Mouse (Mus musculus) CH12.LX (cell line): ENCODE results near the gene Pip5k1b.

ENCODE experiments used
- CTCF ChIP-seq, 2 experiments: IDR thresholded peaks in 1 of 2; conservative IDR thresholded peaks in 1 of 2; 2 replicates each; pipeline ENCODE4 v1.5.1; 2011 to 2012; ENCODE audit warnings: low read depth in 2 of 2, low read length in 2 of 2, improper control_type of control experiment in 1 of 2, inconsistent platforms in 1 of 2, mild to moderate bottlenecking in 1 of 2, moderate library complexity in 1 of 2
- EP300 ChIP-seq: IDR thresholded peaks from 2 replicates; pipeline ENCODE4 v1.6.1; 2011; ENCODE audit warnings: low read length, improper control_type of control experiment
- HCFC1 ChIP-seq: IDR thresholded peaks from 2 replicates; pipeline ENCODE4 v1.6.1; 2012; ENCODE audit warnings: low read depth, mild to moderate bottlenecking, inconsistent platforms, low read length, improper control_type of control experiment
- MAFK ChIP-seq: IDR thresholded peaks from 2 replicates; pipeline ENCODE4 v1.6.1; 2011; ENCODE audit warnings: low read length, improper control_type of control experiment; ENCODE audit not compliant: insufficient replicate concordance
- MAZ ChIP-seq: IDR thresholded peaks from 2 replicates; pipeline ENCODE4 v1.6.1; 2012; ENCODE audit warnings: low read depth, mild to moderate bottlenecking, inconsistent platforms, low read length, improper control_type of control experiment, moderate library complexity
- MEF2A ChIP-seq: IDR thresholded peaks from 2 replicates; pipeline ENCODE4 v1.6.1; 2014; ENCODE audit warnings: low read depth, mild to moderate bottlenecking, inconsistent platforms, low read length, improper control_type of control experiment, borderline replicate concordance
- MYC ChIP-seq: IDR thresholded peaks from 2 replicates; pipeline ENCODE4 v1.6.1; 2011; ENCODE audit warnings: low read depth, mild to moderate bottlenecking, improper control_type of control experiment, low read length
- POLR2A ChIP-seq: IDR thresholded peaks from 2 replicates; pipeline ENCODE4 v1.6.1; 2011; ENCODE audit warnings: low read depth, mild to moderate bottlenecking, improper control_type of control experiment, low read length
- TCF12 ChIP-seq: IDR thresholded peaks from 2 replicates; pipeline ENCODE4 v1.6.1; 2014; ENCODE audit warnings: low read depth, mild to moderate bottlenecking, inconsistent platforms, low read length, improper control_type of control experiment
- ZC3H11A ChIP-seq: IDR thresholded peaks from 2 replicates; pipeline ENCODE4 v1.6.1; 2012; ENCODE audit warnings: low read depth, mild to moderate bottlenecking, inconsistent platforms, low read length, improper control_type of control experiment
- ZKSCAN1 ChIP-seq: IDR thresholded peaks from 2 replicates; pipeline ENCODE4 v1.6.1; 2012; ENCODE audit warnings: low read depth, inconsistent platforms, low read length, improper control_type of control experiment, borderline replicate concordance
- ZMIZ1 ChIP-seq: IDR thresholded peaks from 2 replicates; pipeline ENCODE4 v1.6.1; 2012; ENCODE audit warnings: low read depth, mild to moderate bottlenecking, inconsistent platforms, low read length, improper control_type of control experiment
- ZNF384 ChIP-seq: IDR thresholded peaks from 2 replicates; pipeline ENCODE4 v1.6.1; 2012; ENCODE audit warnings: low read depth, low read length, improper control_type of control experiment, inconsistent platforms

GRCm38 (mm10) chr19:24336370-24337076 is 219.1 kb downstream of the Pip5k1b start:
- no peak for TF ChIP-seq CTCF (conservative IDR thresholded peaks at IDR 0.05 in 1 of 2, IDR thresholded peaks at IDR 0.05 in 1 of 2; ENCODE audit: low read depth in 2 of 2, low read length in 2 of 2)
- no peak for TF ChIP-seq POLR2A
- no peak for TF ChIP-seq MAFK
- TF ChIP-seq ZMIZ1, result no peak
- TF ChIP-seq ZKSCAN1, result no peak
- no peak for TF ChIP-seq EP300
- no peak for TF ChIP-seq ZC3H11A
- TF ChIP-seq TCF12, result no peak
- TF ChIP-seq HCFC1, result no peak
- no peak for TF ChIP-seq MEF2A
- TF ChIP-seq ZNF384, result no peak
- TF ChIP-seq MAZ, result no peak
- no peak for TF ChIP-seq MYC
